Mouse (Mus musculus) activated CD4-positive, CD25-positive, alpha-beta regulatory T cell, adult 4 months (primary cell): Measurements from ENCODE around the gene Grwd1. TPM values are rescaled to one million over a fixed set of nuclear protein-coding genes. Genes with fewer than 3 reads are reported as not detected.

ENCODE experiments used
- polyA plus RNA-seq, 2 experiments: library from polyadenylated mRNA; unstranded; fragments of 100-300 nt; shearing (Covaris generic); gene quantifications; one replicate each; pipeline ENCODE4 v1.2.1; 2017

The Grwd1 gene
- polyA plus RNA-seq, 2 experiments from 2014 or later, result 16.1 to 25.3 TPM

Other genes with a start within 250 kb of the Grwd1 start
- gene Fgf21, start 215.5 kb downstream of the Grwd1 start, polyA plus RNA-seq, result not detected
- gene Fut1, start 213.7 kb downstream of the Grwd1 start, polyA plus RNA-seq, result not detected
- not detected for gene Izumo1, start 209.1 kb downstream of the Grwd1 start, polyA plus RNA-seq
- under 1 TPM in 1 of 2 experiments, not detected in 1; 0.50 TPM for gene Rasip1, start 203.5 kb downstream of the Grwd1 start, polyA plus RNA-seq
- not detected for gene Mamstr, start 191.0 kb downstream of the Grwd1 start, polyA plus RNA-seq
- gene Fut2, start 164.6 kb downstream of the Grwd1 start, polyA plus RNA-seq, result not detected
- not detected for gene Ntn5, start 146.9 kb downstream of the Grwd1 start, polyA plus RNA-seq
- gene Sec1, start 136.5 kb downstream of the Grwd1 start, polyA plus RNA-seq, result not detected
- under 1 TPM in 1 of 2 experiments, not detected in 1; 0.51 TPM for gene Car11, start 131.1 kb downstream of the Grwd1 start, polyA plus RNA-seq
- 1 to 10 TPM; 5.2 to 8.5 TPM for gene Dbp, start 125.9 kb downstream of the Grwd1 start, polyA plus RNA-seq
- 1,000 to 10,000 TPM; 2,566 to 2,766 TPM for gene Rpl18, start 115.5 kb downstream of the Grwd1 start, polyA plus RNA-seq
- 10 to 100 TPM; 10.2 to 19.6 TPM for gene Sphk2, start 112.9 kb downstream of the Grwd1 start, polyA plus RNA-seq
- not detected for gene Fam83e, start 109.7 kb downstream of the Grwd1 start, polyA plus RNA-seq
- not detected for gene Spaca4, start 105.1 kb downstream of the Grwd1 start, polyA plus RNA-seq
- not detected for gene Lmtk3, start 47.2 kb downstream of the Grwd1 start, polyA plus RNA-seq
- gene Sult2b1, start 46.3 kb downstream of the Grwd1 start, polyA plus RNA-seq, result 1 to 10 TPM; 2.5 to 6.6 TPM
- 10 to 100 TPM; 13.0 to 14.4 TPM for gene Cyth2, start 16.4 kb downstream of the Grwd1 start, polyA plus RNA-seq
- not detected for gene Kcnj14, start 6.2 kb downstream of the Grwd1 start, polyA plus RNA-seq
- gene Kdelr1, start 41.8 kb upstream of the Grwd1 start, polyA plus RNA-seq, result 10 to 100 TPM; 23.4 to 38.5 TPM
- gene Grin2d, start 47.4 kb upstream of the Grwd1 start, polyA plus RNA-seq, result not detected
- gene Syngr4, start 65.8 kb upstream of the Grwd1 start, polyA plus RNA-seq, result not detected
- 1 to 10 TPM; 5.8 to 6.2 TPM for gene Tmem143, start 66.0 kb upstream of the Grwd1 start, polyA plus RNA-seq
- 100 to 1,000 TPM; 683 to 699 TPM for gene Emp3, start 90.5 kb upstream of the Grwd1 start, polyA plus RNA-seq
- 1 to 10 TPM in 1 of 2 experiments, under 1 TPM in 1; 0.96 to 2.2 TPM for gene Ccdc114, start 93.1 kb upstream of the Grwd1 start, polyA plus RNA-seq
- not detected for gene Abcc6, start 199.4 kb upstream of the Grwd1 start, polyA plus RNA-seq
- gene Nomo1, start 202.8 kb upstream of the Grwd1 start, polyA plus RNA-seq, result 10 to 100 TPM; 17.1 to 20.4 TPM